Mouse (Mus musculus) lung, adult 2 months (tissue): ENCODE measurements at regions not wholly inside any gene's neighbourhood (a gene's known extent, or its start where the extent isn't known, plus 50 kb on each side); places are given as distances from the start of the nearest gene placed in this dataset.

Experiments
- DNase-seq: peaks from one replicate; pipeline ENCODE4 v3.0.0; 2022
- H3K4me1 ChIP-seq: fragments of 200-500 bp; 2 replicates; pipeline ENCODE4 v1.6.1; 2011; ENCODE audit warnings: low read length; ENCODE audit not compliant: control insufficient read depth, insufficient read depth
- H3K4me3 ChIP-seq: fragments of 200-500 bp; replicated peaks from 2 replicates; pipeline ENCODE3; 2011; ENCODE audit warnings: low read depth, mild to moderate bottlenecking, control low read depth, low read length; ENCODE audit errors: extremely low read depth
- CTCF ChIP-seq: fragments of 200-500 bp; IDR thresholded peaks from 2 replicates; pipeline ENCODE4 v1.5.1; 2011; ENCODE audit warnings: mild to moderate bottlenecking, low read length, control low read depth; ENCODE audit not compliant: insufficient read depth
- POLR2A ChIP-seq: fragments of 200-500 bp; IDR thresholded peaks from 2 replicates; pipeline ENCODE4 v1.6.1; 2011; ENCODE audit warnings: low read depth, mild to moderate bottlenecking, control low read depth, low read length, borderline replicate concordance; ENCODE audit errors: extremely low read depth
- WGBS: fragments of 180-500 bp; shearing (Covaris S2); methylation state at CpG from one replicate; pipeline ENCODE4 v1.1.7; 2018; 5-methylcytosine and 5-hydroxymethylcytosine counted together

GRCm38 (mm10) chr10:92625781-92626180 is 96.4 kb downstream of the Nedd1 start:
- WGBS, result 81% methylated on average over 7 of the region's 7 CpGs
- Histone ChIP-seq H3K4me1 (no peaks in the 10 kb centered on the region), H3K4me3 (no peak overlapping the region)
- no peak for DNase-seq
- TF ChIP-seq CTCF (no peak), POLR2A (no peak)

- H3K4me3 ChIP-seq, result no peak overlapping the region
- no peak for TF ChIP-seq POLR2A
- TF ChIP-seq CTCF, result no peak
- no peaks in the 10 kb centered on the region for H3K4me1 ChIP-seq
- DNase-seq, result no peak
- 74% methylated on average over 5 of the region's 5 CpGs for WGBS
Measured at GRCm38 (mm10) chr10:92615684-92616379, 106.4 kb downstream of the Nedd1 start.

GRCm38 (mm10) chr10:92614341-92614740 is 107.9 kb downstream of the Nedd1 start:
- Histone ChIP-seq H3K4me3 (no peak overlapping the region), H3K4me1 (no peaks in the 10 kb centered on the region)
- TF ChIP-seq POLR2A (no peak), CTCF (no peak)
- 75% methylated on average over 6 of the region's 6 CpGs for WGBS
- no peak for DNase-seq

- Histone ChIP-seq H3K4me1 (no peaks in the 10 kb centered on the region), H3K4me3 (no peak overlapping the region)
- TF ChIP-seq POLR2A (no peak), CTCF (no peak)
- WGBS, result 65% methylated on average over 3 of the region's 3 CpGs
- no peak for DNase-seq
Measured at GRCm38 (mm10) chr10:92611060-92611459, 111.2 kb downstream of the Nedd1 start.

GRCm38 (mm10) chr10:92606761-92607160 is 115.5 kb downstream of the Nedd1 start:
- no peaks in the 10 kb centered on the region for H3K4me1 ChIP-seq
- 39% methylated on average over 4 of the region's 4 CpGs for WGBS
- no peak overlapping the region for H3K4me3 ChIP-seq
- DNase-seq, result no peak
- TF ChIP-seq POLR2A (no peak), CTCF (no peak)

- no peak overlapping the region for H3K4me3 ChIP-seq
- no peak for DNase-seq
- 91% methylated on average over 3 of the region's 3 CpGs for WGBS
- TF ChIP-seq POLR2A, result no peak
- no peak for TF ChIP-seq CTCF
- H3K4me1 ChIP-seq, result no peaks in the 10 kb centered on the region
Measured at GRCm38 (mm10) chr10:92605646-92606045, 116.6 kb downstream of the Nedd1 start.

- Histone ChIP-seq H3K4me3 (no peak overlapping the region), H3K4me1 (no peaks in the 10 kb centered on the region)
- no peak for TF ChIP-seq CTCF
- no peak for TF ChIP-seq POLR2A
- DNase-seq, result no peak
- WGBS, result 70% methylated on average over 4 of the region's 4 CpGs
Measured at GRCm38 (mm10) chr10:92600116-92600515, 122.1 kb downstream of the Nedd1 start.

- no peak overlapping the region for H3K4me3 ChIP-seq
- H3K4me1 ChIP-seq, result no peaks in the 10 kb centered on the region
- DNase-seq, result no peak
- WGBS, result 14% methylated on average over 6 of the region's 6 CpGs
- TF ChIP-seq POLR2A, result no peak
- no peak for TF ChIP-seq CTCF
Measured at GRCm38 (mm10) chr10:92595496-92596355, 126.5 kb downstream of the Nedd1 start.

GRCm38 (mm10) chr10:92593947-92594460 is 128.2 kb downstream of the Nedd1 start:
- H3K4me1 ChIP-seq, result no peaks in the 10 kb centered on the region
- no peak overlapping the region for H3K4me3 ChIP-seq
- no peak for DNase-seq
- TF ChIP-seq CTCF (no peak), POLR2A (no peak)
- WGBS, result 58% methylated on average over 7 of the region's 7 CpGs

- Histone ChIP-seq H3K4me1 (no peaks in the 10 kb centered on the region), H3K4me3 (no peak overlapping the region)
- TF ChIP-seq POLR2A, result no peak
- no peak for TF ChIP-seq CTCF
- no peak for DNase-seq
- 81% methylated on average over 2 of the region's 2 CpGs for WGBS
Measured at GRCm38 (mm10) chr10:92578872-92579271, 143.3 kb downstream of the Nedd1 start.
